Mouse (Mus musculus) c-Kit-positive CD71-positive TER-119-positive erythroid progenitor cells, embryonic 14.5 days (primary cell): ENCODE data around the gene Msh3.
"Not testable (repeated sequence)": the region's sequence is repeated elsewhere in the genome, so short reads cannot be mapped to it uniquely, and the experiment has no call there.

Source experiments
- DNase-seq: peaks from one replicate; pipeline ENCODE4 v3.0.0-alpha.2; 2013; ENCODE audit warnings: low spot score

The Msh3 gene

DNA sequence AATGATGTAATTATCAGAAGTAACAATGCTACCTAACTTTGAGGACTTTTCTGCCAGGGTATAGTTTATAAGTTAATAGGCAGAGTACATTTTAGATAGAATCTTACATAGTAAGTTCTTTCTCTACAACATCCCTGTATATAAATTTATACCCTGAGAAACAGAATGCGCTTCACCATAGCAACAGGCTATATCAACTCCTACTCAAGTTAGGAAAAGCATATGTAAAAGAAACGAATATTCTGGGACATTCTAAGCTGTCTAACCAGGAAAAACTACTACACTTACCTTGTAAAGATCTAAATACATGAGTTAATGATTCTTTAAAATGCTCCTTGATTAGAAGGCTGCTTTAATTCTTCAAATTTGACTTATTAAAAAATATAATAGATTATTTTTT, 107.2 kb downstream of the Msh3 start:
- DNase-seq = no peak

DNA sequence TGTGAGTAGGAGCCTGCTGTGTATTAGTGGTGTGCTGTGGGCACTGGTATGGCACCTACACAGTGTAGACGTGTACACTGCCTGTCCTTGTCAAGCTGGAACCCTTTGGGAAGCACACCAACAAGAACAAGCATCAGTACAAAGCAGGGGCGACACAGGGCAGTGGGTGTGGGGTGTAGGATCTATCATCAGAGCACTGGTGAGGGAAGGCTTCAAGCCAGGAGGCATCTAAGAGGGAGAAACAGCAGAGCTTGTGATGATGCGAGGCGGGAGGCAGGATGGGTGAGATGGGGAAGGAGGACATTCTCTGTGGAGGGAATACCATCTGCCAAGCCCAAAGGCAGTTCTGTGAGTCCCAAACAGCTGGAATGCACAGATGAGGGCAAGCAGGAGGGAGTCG, 107.8 kb downstream of the Msh3 start:
- no peak for DNase-seq

DNA sequence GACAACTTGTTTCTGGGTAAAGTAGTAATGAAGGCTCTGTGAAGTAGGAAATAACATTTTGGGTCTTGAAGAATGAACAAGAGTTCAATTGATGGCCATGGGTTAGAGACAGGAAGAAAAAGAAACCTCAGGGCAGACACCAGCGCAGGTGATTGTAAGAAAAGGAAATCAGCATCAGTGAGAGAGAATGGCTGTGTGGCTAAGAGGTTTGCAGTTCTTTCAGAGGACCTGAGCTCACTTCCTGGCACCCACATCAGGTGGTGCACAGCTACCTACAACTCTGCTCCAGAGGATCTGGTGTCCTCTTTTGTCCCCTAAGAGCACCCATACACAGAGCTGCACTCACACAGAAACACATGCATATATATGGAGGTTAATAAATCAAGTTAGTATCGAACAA, 110.1 kb downstream of the Msh3 start:
- no peak for DNase-seq

DNA sequence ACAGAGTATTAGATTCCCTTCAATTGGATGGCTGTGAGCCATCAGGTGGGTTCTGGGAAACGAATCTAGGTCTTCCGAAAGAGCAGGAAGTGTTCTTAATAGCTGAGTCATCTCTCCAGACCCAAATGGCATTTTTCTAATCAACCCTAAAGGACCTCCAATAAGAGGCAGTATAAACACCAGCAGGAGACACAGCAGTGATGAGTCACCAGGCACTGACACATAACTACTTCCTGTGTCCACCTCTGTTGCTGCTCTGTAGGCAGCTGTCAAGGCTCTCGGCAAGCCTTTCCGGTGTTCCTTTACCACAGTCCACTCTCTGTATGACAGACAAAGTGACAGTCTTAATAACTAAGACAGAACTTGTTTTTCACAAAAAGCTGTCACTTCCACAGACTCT, 113.4 kb downstream of the Msh3 start:
- peak; percentile 4 for DNase-seq

DNA sequence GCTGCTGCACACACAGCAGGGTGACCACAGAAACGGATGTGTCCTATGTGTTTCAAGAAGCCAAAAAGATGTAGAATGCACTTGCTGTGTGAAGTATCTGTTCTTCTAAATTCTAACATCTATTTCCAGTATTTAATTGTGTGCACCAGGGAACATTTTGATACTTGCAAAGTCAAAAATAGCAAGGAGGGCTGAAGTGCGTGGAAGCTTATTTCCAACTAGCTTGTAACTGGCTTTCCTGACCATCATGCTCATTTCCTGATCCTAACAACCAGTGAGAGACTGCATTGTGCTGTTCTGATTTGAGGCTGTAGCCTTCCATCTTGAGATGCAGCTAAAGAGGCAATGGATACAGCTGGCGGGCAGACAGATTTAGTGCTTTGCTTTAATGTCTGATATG, 116.9 kb downstream of the Msh3 start:
- DNase-seq = no peak

DNA sequence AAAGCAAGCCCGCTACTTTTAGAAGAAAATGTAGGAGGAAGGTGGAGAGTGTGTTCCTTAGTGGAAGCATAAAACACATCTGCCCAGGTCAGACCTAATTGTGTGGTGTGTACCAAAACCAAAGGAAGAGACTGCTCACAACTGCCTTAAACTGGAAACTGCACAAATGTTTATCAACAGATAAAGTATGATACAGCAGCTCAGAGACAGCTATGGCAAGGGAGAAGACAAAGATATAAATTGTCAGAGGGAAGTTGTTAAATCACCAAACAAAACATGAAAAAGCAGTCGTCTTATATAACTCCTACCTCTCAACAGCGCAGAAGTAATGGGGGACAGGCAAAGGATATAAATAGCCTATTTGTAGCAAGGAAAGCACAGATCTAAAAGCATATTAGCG, 117.8 kb downstream of the Msh3 start:
- DNase-seq = no peak

DNA sequence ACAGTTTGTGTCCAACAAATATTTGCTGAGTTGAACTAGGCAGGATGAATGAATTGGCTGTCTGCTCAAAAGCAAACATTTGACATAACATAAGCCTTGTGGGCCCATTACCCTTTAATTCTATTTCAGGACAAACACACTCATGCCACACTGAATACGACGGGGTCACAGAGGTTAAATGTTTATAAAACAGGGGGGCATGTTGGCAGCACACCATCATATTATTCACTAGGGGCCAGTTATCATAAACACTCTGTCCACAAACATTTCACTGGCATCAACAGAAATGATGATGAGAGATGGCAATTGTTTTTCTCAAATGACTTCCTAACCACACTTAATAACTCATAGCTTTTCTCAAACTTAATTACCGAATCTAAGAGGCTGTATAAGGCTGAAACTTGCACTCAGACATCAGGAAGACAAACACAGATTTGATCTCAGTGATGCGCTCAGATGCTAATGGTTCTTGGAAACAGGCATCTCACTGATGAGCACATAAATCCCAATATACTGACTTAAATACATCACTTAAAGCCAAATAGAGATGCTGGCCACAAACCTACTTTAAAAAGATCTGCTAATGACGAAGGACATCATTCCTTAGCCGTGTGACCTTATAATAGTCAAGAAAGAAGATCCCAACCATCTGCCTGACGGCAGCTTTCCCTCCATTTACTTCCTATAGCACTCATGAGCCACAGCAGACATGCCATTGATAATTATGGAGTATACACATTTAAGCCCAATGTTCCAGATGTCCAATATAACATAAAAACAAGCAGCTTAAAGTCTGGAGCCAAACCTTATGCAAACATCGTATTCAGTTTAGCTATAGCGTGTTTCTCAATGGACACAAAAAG, 122.5 kb downstream of the Msh3 start:
- no peak for DNase-seq

DNA sequence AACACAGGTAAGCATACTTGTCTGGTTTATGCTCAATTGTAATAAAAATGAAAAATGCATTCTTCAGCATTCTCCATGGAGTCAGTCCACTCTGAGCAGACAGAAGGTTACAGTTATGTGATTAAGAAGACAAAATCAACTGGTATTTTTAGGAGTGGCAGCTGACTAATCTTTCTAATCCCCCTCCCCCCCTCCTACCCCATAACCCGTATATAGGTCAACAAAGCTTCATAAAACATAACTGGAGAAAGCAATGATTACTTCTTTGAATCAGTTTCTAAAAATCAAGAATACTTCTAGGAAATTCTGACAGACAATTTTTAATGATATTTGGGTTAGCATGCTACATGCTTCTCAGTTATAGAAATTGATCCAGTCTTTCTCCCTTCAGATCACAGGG, 126.8 kb downstream of the Msh3 start:
- DNase-seq = no peak

DNA sequence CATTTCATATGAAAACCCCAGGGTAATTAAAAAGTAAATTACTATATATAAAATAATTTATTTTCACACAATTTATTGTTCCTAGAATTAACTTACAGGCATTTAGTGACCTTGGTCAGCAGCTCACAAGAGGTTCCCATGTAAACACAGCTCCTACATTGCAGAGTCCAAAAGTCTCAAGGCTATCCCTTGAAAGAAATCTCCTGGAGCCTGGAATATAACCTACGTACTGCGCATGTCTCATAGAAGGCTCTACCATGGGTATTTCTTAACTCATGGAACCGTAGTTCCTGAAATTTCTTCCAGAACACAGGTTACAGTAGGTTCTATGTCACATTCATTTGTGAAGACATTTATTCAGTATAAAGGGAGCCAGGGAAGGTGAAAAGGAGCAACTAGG, 131.2 kb downstream of the Msh3 start:
- no peak for DNase-seq

DNA sequence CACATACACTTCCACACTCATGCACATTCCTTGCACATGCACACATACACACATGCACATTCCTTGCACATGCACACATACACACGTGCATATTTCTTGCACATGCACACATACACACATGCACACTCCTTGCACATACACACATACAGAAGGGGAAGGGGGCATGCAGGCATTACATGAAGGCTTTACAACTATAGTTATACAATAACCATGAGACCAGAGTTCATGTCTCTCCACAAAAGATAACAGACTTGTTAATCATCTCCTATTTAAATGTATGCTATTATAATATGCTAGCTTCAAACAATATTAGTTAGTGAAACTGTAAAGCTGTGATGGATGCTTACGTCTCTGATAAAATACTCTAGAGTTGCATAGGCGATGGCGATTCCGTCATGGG, 132.0 kb downstream of the Msh3 start:
- DNase-seq = no peak

DNA sequence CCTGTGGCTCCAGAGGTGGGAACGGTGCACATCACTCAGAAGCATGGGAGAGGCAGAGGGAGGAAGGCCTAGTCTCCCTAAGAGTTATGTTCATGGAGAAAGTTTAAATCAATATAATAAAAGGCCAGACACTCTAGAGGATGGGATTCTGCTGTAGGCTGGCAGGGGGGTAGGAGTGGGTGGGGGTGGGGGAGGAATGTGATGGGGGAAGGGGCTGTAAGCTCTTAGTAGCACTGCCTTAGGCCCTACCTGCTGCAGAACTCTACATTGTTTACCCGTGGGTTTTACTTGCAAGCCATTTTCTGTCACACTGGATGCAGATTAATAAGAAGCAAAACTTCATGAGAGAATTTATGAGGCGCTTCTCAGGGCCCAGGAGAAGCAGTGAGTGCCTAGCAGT, 135.0 kb downstream of the Msh3 start:
- DNase-seq = no peak

DNA sequence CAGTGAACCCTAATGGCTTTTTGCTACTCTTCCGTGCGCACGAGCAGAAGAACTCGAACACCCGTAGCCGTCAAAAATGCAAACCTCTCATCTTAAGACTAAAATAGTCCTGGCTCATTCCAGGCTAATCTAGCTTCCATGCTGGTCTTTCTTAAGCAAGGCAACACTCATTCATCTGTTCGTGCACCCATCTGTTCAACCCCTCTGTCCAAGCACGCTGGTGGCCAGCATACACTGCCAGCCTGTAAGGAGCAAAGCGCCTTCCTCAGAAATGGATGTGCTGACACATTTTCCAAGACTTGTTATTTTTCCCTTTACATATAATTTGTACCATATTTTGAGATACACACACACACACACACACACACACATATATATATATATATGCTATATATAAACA, 137.6 kb downstream of the Msh3 start:
- no peak for DNase-seq

DNA sequence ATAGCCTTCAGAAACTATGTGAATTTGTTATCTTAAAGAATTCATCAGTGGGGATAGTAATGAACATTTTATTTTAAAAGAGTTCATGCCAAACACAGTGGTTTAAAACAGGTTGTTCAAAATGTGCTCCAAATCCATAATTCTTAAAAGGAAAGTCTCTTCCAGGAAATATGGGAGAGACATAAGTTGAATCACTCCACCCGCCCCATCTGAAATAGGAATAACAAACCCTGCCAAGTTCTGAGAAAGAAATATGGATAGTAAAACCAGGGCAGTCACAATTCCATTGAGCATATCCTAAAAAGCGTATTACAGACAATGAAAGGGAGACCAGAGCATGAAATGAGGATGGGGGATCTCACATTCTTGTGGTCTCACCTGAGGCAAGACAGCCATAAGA, 157.9 kb downstream of the Msh3 start:
- DNase-seq = no peak

DNA sequence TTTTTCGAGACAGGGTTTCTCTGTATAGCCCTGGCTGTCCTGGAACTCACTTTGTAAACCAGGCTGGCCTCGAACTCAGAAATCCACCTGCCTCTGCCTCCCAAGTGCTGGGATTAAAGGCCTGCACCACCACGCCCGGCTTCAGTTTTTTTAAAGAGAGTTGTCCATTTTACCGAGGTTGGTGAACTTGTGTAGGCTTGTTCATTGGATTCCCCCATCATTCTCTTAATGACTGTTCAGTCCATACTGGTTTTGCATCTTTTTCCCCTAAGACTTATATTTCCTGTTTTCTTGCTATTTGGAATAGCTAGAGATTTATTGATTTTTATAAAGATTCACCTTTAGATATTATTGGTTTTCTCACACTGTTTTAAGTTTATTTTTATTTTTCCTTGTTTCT, 161.0 kb downstream of the Msh3 start:
- DNase-seq = not testable (repeated sequence)

DNA sequence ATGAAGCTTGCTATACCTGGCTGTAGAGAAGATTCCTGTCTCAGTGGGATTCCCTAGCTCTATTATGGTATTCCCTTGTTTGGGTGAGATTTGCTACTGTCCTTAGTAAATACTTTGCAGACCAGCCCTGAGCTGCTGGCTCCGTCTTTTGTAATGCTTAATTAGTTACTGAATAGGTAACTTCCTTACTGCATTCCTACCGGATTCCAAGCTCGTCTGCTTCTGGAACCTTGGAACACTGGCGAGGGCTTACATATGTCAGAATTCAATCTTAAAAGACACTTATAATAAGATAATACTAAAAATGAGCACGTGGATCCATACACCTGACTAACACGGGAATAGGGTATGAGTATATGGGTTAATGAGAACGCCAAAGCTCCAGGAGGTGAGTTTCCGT, 182.1 kb downstream of the Msh3 start:
- DNase-seq = not testable (repeated sequence)
